Mouse (Mus musculus): ENCODE measurements around the gene Grik4. TPM values are rescaled to one million over a fixed set of nuclear protein-coding genes. Genes with fewer than 3 reads are reported as not detected.

Grik4 gene
- total and polyA plus RNA-seq, 2 experiments, result under 0.01 to 0.09 TPM

DNA sequence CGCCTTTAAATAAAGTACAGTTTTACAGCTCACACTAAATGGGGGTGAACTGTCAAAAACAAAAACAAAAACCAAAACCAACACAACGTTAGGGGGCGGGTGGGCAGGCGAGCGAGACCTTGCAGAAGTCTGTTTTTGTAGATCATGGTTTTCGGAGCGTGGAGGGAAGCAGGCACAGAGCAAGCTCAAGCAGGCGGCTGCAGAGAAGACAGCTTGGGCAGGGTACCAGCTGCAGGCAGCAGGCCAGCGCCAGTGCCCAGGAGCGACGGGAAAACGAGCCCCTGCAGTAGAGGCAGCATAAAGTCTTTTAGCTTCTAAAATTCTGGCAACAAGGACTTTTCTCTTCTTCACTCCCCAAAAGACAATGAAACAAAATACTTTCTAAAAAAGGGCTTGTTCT lies 20.1 kb upstream of the Grik4 start:
- Histone ChIP-seq H3K36me3 (ENCODE audit: control insufficient read depth, insufficient read depth, low read length) (peaks cover 26% of the 10 kb centered on the region; the same call in 1 of the 2 replicates), H3K4me1 (ENCODE audit: control insufficient read depth, insufficient read depth, low read length) (no peaks in the 10 kb centered on the region), H3K79me2 (ENCODE audit: control insufficient read depth, insufficient read depth, low read length) (no peaks in the 10 kb centered on the region), H3K27ac (replicated peaks; ENCODE audit: insufficient read depth, low read depth, low read length) (no peak overlapping the region), H3K4me3 (ENCODE audit: insufficient read depth, low read depth, low read length) (no peak overlapping the region), H3K9ac (ENCODE audit: low read depth, low read length) (no peak overlapping the region), H3K27me3 (ENCODE audit: control insufficient read depth, insufficient read depth, low read length) (no peaks in the 10 kb centered on the region)
- TF ChIP-seq POLR2A (IDR thresholded peaks at IDR 0.05; ENCODE audit: extremely low read depth, insufficient read depth, low read length) (no peak), CTCF (IDR thresholded peaks at IDR 0.05; ENCODE audit: low read depth, low read length) (no peak)
- no peak for DNase-seq (ENCODE audit: extremely low read depth, low read depth, low spot score)
- WGBS, result 96% methylated on average over 12 of the region's 12 CpGs

DNA sequence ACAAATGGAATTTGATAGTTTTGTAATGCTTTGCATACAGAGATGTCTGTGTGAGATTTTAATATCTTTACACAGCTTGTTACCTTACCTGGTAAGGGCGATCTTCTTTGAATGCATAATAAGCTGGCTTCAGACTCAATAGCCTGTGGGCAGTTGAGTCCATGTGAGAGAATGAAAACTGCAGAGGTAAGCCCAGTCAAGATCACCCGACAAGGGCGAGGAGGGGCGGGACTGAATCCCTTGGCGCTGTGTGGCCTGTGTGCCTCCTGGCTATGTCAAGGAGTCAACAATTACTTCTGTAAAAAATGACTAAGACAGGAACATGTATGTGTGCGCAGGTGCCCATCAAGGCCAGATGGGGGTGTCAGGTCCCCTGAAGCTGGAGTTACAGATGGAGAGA lies 18.2 kb upstream of the Grik4 start:
- TF ChIP-seq POLR2A (IDR thresholded peaks at IDR 0.05; ENCODE audit: extremely low read depth, insufficient read depth, low read length) (no peak), CTCF (IDR thresholded peaks at IDR 0.05; ENCODE audit: low read depth, low read length) (no peak)
- DNase-seq (ENCODE audit: extremely low read depth, low read depth, low spot score), result no peak
- no peak overlapping the region for H3K27ac ChIP-seq (replicated peaks; ENCODE audit: insufficient read depth, low read depth, low read length)
- no peak overlapping the region for H3K9ac ChIP-seq (ENCODE audit: low read depth, low read length)
- no peaks in the 10 kb centered on the region for H3K79me2 ChIP-seq (ENCODE audit: control insufficient read depth, insufficient read depth, low read length)
- H3K27me3 ChIP-seq (ENCODE audit: control insufficient read depth, insufficient read depth, low read length), result no peaks in the 10 kb centered on the region
- no peak overlapping the region for H3K4me3 ChIP-seq (ENCODE audit: insufficient read depth, low read depth, low read length)
- H3K4me1 ChIP-seq (ENCODE audit: control insufficient read depth, insufficient read depth, low read length), result no peaks in the 10 kb centered on the region
- 92% methylated on average over 6 of the region's 6 CpGs for WGBS
- H3K36me3 ChIP-seq (ENCODE audit: control insufficient read depth, insufficient read depth, low read length), result peaks cover 10% of the 10 kb centered on the region; the same call in 1 of the 2 replicates

DNA sequence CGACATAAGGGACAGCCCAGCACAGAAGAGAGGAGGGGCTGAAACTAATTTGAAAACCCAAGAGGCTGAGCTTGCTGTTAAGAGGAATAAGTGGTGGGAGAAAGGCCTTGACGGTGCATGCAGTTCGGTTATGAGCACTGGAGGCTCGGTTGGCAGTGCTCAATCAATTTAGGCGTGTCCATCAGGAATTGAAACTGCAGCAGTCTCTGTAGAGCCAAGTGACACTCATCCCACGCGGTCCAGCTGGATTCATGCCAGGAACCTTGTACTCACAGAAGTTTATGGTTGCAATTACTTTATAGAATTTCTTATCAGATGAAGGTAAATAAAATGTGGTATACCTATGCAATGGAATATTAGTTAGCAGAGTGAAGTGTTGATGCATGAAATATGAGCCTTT lies 14.1 kb upstream of the Grik4 start:
- DNase-seq (ENCODE audit: extremely low read depth, low read depth, low spot score), result peak; percentile 17
- Histone ChIP-seq H3K4me1 (ENCODE audit: control insufficient read depth, insufficient read depth, low read length) (no peaks in the 10 kb centered on the region), H3K36me3 (ENCODE audit: control insufficient read depth, insufficient read depth, low read length) (no peaks in the 10 kb centered on the region), H3K4me3 (ENCODE audit: insufficient read depth, low read depth, low read length) (no peak overlapping the region), H3K27ac (replicated peaks; ENCODE audit: insufficient read depth, low read depth, low read length) (no peak overlapping the region), H3K27me3 (ENCODE audit: control insufficient read depth, insufficient read depth, low read length) (no peaks in the 10 kb centered on the region), H3K79me2 (ENCODE audit: control insufficient read depth, insufficient read depth, low read length) (no peaks in the 10 kb centered on the region), H3K9ac (ENCODE audit: low read depth, low read length) (no peak overlapping the region)
- TF ChIP-seq POLR2A (IDR thresholded peaks at IDR 0.05; ENCODE audit: extremely low read depth, insufficient read depth, low read length), result no peak
- TF ChIP-seq CTCF (IDR thresholded peaks at IDR 0.05; ENCODE audit: low read depth, low read length), result no peak
- 34% methylated on average over 7 of the region's 7 CpGs for WGBS

DNA sequence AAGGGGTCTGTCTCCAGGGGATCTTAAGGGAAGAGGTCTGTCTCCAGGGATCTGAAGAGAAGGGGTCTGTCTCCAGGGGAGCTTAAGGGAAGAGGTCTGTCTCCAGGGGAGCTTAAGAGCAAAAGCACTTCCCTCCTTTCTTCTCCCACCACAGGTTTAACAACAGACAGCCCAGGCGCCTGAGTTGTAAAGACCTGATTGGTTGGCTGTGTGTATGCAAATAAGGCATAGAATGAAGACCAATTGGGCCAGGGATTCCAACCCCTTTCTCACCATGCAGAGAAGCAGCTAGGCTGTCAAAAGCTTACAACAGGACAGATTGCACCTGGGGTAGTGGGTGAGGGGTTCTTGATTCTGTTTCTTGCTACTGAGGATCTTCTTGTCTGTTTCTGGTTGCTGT lies 4.1 kb upstream of the Grik4 start:
- TF ChIP-seq POLR2A (IDR thresholded peaks at IDR 0.05; ENCODE audit: extremely low read depth, insufficient read depth, low read length) (no peak), CTCF (IDR thresholded peaks at IDR 0.05; ENCODE audit: low read depth, low read length) (no peak)
- no peaks in the 10 kb centered on the region for H3K79me2 ChIP-seq (ENCODE audit: control insufficient read depth, insufficient read depth, low read length)
- H3K36me3 ChIP-seq (ENCODE audit: control insufficient read depth, insufficient read depth, low read length), result no peaks in the 10 kb centered on the region
- no peak overlapping the region for H3K27ac ChIP-seq (replicated peaks; ENCODE audit: insufficient read depth, low read depth, low read length)
- no peak for DNase-seq (ENCODE audit: extremely low read depth, low read depth, low spot score)
- H3K27me3 ChIP-seq (ENCODE audit: control insufficient read depth, insufficient read depth, low read length), result peaks cover 10% of the 10 kb centered on the region
- no peak overlapping the region for H3K9ac ChIP-seq (ENCODE audit: low read depth, low read length)
- no peak overlapping the region for H3K4me3 ChIP-seq (ENCODE audit: insufficient read depth, low read depth, low read length)
- H3K4me1 ChIP-seq (ENCODE audit: control insufficient read depth, insufficient read depth, low read length), result no peaks in the 10 kb centered on the region
- 67% methylated on average over 1 of the region's 1 CpGs for WGBS

DNA sequence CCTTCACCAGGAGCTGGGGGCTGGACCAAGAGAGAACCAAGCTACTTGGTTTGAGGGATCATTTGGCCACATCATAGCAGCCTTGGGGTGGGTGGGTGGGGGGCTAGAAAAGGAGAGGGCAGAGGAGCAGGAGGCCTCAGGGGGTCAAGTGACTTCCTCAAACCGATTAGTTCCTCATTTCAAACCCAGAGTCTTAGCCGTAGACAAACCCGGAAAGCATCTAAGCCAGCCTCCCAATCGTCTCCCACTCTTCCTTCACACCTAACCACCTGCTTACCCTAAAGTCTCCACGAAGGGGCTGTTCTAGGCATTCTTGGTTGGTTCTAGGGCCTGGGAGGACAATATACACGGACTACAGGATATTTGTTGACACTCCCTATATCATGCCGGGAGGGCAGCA lies 881 bp upstream of the Grik4 start:
- no peaks in the 10 kb centered on the region for H3K79me2 ChIP-seq (ENCODE audit: control insufficient read depth, insufficient read depth, low read length)
- peaks cover 15% of the 10 kb centered on the region for H3K27me3 ChIP-seq (ENCODE audit: control insufficient read depth, insufficient read depth, low read length)

DNA sequence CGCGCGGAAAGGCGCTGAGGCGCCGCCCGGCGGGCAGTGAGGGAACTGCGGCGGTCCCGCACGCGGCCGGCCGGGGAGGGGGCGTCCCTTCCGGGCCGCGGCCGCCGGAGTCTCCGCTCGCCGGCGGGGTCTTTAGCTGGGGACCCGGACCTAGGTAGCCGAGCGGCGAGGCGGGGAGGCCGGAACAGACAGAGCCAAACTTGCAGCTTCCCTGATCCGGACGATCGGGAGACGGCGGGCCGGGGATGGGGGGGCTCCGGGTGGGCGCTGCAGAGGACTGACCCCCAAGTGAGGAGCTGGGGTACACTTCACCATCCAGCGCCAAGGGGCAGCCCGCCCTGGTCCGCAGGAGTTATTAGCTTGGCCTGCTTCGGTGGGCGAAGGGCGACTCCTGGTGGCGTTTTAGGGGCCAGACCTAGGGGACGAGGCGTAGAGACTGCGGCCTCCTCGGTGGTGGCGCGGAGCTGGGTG lies 278 bp upstream of the Grik4 start:
- peak overlapping the region; percentile 70 for H3K9ac ChIP-seq (ENCODE audit: low read depth, low read length)
- under 1% methylated on average over 52 of the region's 52 CpGs for WGBS

More for the DNA sequence above, 881 bp upstream of the Grik4 start:
- TF ChIP-seq CTCF (IDR thresholded peaks at IDR 0.05; ENCODE audit: low read depth, low read length), result no peak
- TF ChIP-seq POLR2A (IDR thresholded peaks at IDR 0.05; ENCODE audit: extremely low read depth, insufficient read depth, low read length), result no peak
- Histone ChIP-seq H3K36me3 (ENCODE audit: control insufficient read depth, insufficient read depth, low read length) (no peaks in the 10 kb centered on the region), H3K27ac (replicated peaks; ENCODE audit: insufficient read depth, low read depth, low read length) (no peak overlapping the region), H3K4me1 (ENCODE audit: control insufficient read depth, insufficient read depth, low read length) (no peaks in the 10 kb centered on the region), H3K9ac (ENCODE audit: low read depth, low read length) (no peak overlapping the region), H3K4me3 (ENCODE audit: insufficient read depth, low read depth, low read length) (no peak overlapping the region)
- no peak for DNase-seq (ENCODE audit: extremely low read depth, low read depth, low spot score)
- WGBS, result 75% methylated on average over 7 of the region's 7 CpGs

More for the DNA sequence above, 278 bp upstream of the Grik4 start:
- Histone ChIP-seq H3K4me1 (ENCODE audit: control insufficient read depth, insufficient read depth, low read length) (no peaks in the 10 kb centered on the region), H3K27ac (replicated peaks; ENCODE audit: insufficient read depth, low read depth, low read length) (no peak overlapping the region), H3K27me3 (ENCODE audit: control insufficient read depth, insufficient read depth, low read length) (peaks cover 15% of the 10 kb centered on the region), H3K79me2 (ENCODE audit: control insufficient read depth, insufficient read depth, low read length) (no peaks in the 10 kb centered on the region), H3K4me3 (ENCODE audit: insufficient read depth, low read depth, low read length) (peak overlapping the region; percentile 54; the same call in 1 of the 2 replicates), H3K36me3 (ENCODE audit: control insufficient read depth, insufficient read depth, low read length) (no peaks in the 10 kb centered on the region)
- peak; percentile 33 for DNase-seq (ENCODE audit: extremely low read depth, low read depth, low spot score)
- no peak for TF ChIP-seq POLR2A (IDR thresholded peaks at IDR 0.05; ENCODE audit: extremely low read depth, insufficient read depth, low read length)
- peak; percentile 89 for TF ChIP-seq CTCF (IDR thresholded peaks at IDR 0.05; ENCODE audit: low read depth, low read length)

Measured in liver, adult 2 months (tissue).